Mouse (Mus musculus): ENCODE measurements around the gene Dgki.
A peak's percentile ranks its signal among the peaks of the same experiment; 100 is the strongest.

The Dgki gene

DNA sequence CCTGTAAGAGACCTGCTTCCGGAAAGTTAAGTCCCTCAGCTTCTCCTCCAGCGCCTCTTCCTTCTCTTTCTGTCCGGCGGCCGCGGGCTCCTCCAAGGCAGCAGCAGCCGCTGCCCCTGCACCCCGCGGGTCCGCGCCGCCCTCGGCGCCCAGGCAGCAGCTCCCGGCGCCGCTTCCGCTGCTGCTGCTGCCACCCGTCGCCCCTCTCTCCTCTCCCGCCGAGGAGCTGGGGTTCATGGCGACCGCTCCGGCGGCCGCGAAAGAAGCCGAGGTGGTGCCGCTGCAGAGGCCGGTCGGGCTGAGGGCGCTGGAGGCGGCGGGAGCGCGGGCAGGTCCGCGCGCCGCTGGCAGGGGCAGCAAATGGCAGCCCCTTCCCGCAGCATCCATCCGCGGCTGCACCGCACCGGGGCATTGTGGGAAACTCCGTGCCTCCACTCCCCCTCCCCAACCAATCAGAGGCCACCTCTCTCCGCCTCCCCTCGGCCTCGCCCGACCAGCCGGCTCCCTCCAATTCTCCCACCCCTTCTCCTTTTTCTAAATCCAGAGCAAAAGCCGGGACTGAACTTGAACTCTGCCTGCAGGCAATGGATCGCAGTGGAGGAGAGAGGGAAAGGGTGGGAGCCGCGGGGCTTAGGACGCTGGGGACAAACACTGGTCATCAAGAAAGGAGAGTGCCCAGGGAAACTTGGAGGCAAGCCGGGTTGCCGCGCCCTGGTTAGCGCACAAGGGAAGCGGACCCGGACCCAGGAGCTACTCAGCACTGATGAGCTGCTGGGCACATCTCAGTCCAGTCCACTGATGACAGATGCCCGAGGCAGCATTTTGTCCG, at the start of gene Dgki:
TSS of gene Dgki (minus strand) at position 623 of the 829 bp plus-strand sequence.
- DNase-seq: peak; percentile 18 to 38

DNA sequence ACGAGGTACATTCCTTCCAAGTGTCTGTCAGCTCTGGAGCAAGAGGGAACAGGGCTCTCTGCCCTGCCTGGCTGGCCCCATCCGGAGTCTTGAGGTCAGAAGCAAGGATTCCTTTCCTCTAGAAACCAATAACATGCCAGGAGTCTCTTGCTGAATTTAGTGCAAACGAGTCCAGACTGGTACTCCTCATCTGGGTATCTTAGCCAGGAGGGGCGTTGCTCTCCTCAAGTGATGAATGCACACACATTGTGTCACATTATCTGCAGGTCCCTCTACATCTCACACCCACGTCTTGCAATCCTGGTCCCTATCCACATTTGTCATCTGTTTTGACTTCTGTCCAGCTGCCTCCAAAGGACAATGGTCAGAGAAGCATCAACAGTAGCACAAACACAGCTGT, 47.6 kb upstream of the Dgki start:
- no peak for DNase-seq

DNA sequence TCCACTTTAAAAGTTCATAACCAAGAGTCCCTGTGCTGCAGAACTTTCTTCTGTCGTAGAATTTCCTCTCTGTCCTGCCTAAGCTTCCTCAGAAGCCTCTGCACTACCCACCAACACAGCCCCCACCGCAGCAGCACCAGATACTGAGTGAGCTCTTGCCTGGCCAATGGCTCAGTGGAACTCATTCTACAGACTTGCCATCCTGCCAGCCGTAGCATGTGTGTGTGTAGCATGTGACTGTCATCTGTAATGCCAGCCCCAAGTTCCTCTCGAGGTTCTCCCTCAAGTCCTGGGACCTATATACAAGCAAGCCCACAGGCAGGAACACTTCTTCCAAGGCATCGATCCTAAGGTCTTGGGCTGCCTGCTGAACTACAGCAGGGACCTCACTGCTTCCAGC, 38.1 kb upstream of the Dgki start:
- DNase-seq: no peak

DNA sequence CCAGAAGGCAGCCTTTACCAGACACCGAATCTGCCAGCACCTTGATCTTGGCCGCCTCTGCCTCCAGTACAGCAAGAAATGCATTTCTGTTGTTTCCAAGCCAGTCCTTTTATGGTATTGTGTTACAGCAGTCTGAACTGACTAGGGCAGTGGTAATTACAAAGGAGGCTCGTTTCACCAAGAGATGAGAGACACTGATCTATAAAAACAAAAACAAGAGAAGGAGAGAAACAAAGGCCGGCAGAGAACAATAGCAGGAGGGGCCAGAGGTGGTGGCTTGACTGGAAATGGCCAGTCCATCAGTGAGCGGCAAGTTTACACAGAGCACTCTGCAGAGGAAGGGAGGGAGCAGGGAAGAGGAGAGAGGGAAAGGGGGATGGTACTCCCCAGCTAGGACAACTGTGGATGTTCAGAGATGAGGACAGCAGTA, 36.9 kb upstream of the Dgki start:
- DNase-seq: peak in 1 of 2 experiments; percentile 58

DNA sequence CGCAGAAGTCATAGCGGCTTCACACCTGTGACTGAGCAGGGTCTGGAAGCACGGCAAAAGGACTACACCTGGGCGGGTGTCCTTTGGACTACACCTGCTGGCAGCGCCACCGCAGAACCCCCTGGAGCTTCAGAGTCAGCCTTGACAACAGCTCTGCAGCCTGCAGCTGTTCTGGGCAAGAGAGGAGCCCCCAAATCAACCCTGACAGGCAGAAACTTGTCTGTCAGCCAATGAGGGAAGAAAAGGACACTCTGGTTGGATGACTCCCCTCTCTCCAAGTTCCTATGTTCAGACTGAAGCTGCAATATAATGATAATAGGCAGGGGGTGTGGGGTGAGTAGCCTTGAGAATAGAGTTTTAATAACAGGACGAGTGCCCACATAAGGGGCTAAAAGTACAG, 36.4 kb upstream of the Dgki start:
- no peak for DNase-seq

DNA sequence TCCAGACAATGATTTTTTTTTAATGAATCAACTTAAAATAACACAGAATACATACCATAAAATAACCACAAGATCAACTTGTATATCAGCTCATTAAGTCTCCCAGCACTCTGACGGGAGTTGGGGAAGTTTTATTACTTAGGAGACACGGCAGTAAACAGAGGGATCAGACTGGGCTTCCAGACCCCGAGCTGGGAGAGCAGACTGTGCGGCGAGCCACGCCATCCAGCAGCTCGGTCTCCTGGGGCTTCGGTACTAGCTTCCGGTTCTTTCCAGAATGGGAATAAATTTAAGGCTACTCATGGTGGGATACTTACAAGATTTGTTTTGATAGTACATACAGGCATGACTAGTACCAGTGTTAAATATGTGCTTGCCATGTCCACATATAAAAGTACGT, 32.9 kb upstream of the Dgki start:
- no peak for DNase-seq

DNA sequence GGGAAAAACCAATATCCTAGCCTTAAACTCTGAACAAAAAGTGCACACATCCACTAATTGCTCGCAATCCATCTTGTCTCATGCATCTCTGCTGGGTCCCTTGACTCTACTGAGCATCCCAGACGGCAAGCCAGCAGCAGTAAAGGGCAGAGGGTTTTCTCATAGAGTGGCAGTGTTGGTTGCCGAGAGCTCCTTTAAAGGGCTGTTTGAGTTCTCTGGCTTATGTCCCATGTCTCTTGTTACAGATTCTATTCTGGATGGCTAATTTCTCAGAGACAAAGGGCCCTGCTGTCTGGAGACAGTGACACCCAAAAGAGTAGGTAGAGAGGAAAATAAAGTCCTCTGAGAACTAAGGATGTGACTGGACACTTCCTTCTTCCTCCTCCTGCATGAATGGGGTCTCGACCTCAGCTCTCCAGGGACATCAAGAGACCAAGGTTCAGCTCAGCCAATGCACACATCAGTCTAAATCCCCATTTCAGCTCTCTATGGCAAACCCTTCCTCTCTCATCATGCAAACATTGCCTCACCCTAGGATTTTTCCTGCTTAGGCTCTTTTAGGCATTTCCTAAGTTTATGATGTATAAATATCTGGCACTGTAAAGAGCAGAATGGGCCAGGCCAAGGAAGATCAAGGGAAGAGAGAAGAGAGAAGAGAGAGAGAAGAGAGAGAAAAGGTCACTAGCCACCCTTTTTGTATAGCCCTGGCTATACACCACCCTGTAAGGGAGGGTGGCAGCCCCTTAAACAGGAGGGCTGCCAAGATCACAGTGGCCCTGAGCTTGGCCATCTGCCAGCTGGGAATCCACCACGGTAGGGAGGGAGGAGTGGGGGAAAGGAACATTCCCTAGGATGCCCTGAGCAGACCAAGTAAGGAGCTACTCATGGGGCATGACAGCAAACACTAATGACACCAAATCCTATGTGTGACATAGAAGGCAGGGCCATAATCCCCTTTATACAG, 30.2 kb upstream of the Dgki start:
- peak; percentile 44 to 58 for DNase-seq

DNA sequence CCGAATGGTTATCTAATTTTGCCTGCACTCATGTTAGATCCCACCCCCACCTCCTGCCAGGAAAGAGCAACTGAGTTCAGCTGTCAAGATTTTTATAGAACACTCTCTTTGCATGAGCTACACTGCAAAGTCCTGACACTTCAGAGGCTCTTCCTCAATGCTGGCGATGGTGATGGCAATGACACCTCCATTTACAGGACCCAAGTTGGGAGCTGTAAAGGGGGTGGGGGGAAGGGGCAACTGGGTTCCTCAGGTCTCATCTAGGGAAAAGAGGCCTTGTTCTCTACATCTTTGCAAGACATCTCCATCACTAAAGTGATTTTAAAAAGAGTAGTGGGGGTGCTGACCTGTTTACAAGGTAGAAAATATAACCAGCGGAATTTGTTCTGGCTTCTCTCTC, 29.4 kb upstream of the Dgki start:
- DNase-seq: no peak

DNA sequence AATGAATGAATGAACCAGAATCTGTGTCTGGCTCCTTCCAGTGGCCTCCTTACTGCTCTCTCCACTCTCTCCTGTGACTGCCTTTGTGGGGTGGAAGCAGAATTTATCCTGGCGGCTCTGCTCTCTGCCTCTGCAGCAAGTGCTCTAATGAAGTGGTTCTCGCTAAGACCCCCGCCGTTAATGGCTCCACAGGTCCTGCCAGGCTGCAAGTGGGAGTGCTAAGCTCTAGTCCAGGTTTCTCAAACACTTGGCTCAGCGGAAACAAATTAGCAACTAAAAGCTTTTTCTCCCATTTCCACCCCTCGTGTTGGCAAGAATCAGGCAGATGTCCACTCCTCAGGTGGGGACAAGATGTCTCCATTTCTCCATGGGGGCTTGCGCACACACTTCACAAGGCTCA, 28.7 kb upstream of the Dgki start:
- no peak for DNase-seq

DNA sequence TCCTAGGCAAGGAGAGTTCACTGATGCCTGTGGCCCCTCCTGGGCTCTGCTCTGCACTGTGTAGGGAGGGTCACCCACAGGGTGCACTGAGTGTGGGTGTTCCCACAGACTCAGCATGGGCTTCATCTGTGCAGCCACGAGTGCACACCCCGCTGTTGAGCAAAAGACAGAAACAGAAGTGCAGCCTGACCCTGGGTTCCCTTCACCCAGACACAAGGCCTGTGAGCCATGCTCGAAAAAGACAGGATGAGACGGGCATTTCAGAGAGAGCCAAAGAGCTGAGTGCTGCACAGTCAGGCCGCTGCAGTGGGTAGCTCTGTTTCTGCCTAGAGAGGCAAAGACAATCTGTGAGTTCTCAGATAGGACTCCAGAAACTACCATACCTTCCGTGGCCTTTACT, 27.5 kb upstream of the Dgki start:
- DNase-seq: no peak

DNA sequence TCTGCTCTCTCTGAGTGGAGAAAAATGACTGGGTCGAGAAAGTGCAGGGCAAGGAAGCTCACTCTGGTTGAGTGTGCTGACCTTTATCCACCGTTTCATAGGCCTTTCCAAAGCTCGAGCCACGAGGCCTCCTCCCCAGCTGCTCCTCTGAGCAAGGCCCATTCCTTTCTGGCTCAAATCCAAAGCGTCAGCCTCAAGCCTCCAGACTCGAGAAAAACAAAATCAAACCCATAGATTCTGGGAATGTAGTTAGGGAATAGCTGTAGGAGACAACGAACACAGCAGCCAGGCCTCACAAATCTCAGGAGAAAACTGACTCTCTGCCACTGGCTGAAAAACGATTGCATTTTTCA, 26.6 kb upstream of the Dgki start:
- DNase-seq: no peak

DNA sequence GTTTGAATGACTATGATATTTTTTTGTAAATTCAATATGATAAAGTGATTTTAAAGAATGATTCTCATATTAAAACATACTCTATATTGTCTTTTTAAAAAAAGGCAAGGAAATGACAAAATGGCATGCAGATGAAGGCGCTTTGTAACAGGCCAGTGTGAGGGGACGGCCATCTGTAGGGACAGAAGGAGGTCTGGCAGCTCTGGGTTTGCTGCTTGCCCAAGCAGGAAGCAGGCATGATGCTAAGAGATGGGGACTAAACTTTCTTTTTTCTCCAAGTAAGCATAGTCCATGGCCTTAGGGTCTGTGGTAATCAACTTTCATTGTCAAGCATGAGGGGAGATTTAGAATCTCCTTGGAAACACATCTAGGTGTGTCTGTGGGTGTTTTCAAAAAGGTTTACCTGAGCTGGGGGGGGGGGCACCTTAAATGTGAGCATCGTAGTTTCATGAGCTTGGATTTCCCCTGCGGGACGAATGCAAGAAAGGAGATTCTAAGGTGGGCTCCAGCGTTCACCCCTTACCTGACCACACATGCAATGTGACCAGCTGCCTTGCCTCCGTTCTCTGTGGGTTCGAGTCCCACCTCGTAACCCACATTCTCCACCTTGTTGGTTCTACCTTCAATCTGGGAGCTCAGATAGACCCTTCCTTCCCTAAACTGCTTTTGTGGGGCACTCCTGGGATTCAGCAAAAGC, 26.1 kb upstream of the Dgki start:
- DNase-seq: no peak

DNA sequence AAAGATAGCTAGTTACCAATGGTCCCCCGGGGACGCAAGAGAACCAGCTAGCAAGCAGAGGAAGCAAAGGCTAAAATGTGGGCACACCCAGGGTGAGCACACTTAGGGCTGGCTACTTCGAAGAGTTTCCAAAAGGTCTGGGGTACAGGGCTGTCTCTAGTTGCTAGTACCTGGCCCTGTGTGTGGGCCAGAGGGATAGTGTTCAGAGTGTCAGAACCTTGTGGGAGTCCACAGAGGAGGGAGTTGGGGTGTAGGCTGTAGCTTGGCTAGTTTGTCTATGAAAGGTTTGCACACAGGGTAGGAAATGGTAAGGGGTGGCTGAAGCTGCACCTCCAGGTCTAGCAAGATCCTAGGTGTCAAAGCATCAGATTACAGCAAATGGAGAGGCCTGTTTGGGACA, 25.1 kb upstream of the Dgki start:
- DNase-seq: no peak

DNA sequence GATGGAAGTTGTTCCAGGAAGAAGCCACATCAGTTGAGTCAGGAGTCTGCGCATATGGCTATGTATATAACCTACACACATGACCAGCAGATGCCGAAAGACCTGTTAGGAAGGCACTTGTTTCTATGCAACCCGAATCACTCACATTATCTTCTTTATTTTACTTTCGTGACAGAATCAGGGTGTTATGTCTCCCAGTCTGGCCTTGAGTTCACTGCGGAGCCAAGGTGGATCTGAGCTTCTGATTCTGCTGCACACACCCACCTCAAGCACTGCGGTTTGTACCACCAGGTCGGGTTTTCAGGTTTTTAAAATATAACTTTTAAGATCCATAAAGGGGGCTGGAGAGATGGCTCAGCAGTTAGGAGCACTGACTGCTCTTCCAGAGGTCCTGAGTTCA, 22.7 kb upstream of the Dgki start:
- DNase-seq: no peak

DNA sequence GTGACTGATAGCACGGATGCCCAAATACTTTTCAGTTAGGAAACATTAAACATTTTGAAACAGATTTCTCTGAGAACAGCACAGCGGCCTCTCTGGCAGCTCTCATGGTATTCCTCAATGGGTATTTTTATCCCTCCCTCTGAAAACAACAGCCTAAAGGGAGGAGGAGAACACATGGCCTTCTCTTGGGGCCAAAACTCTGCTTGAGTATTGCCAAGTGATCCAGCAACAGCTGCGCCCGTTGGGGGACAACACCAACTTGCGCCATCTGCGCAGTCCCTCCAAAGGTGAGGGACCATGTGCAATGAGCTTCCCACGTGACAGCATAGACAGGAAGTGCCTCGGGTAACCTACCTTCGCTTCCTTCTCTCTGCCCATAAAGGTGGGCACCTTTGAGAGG, 22.1 kb upstream of the Dgki start:
- DNase-seq: no peak

DNA sequence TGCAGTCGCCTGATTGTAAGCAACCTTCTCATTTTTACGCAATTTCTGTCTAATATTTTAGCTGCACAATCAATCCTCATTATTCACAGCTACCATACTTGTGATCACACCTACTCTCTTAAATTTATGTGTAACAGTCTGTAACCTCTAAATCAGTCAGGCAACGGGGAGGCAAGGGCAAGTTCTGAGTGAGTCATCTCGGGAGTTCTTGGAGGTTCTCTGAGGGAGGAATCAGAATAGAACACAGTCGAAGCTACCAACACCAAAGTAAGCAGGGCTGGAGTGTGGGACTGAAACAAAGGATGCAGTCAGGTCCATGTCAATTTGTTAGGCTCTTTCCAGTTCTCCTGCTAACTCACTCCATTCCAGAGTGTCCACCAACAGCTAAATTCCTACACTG, 17.9 kb upstream of the Dgki start:
- DNase-seq: no peak

DNA sequence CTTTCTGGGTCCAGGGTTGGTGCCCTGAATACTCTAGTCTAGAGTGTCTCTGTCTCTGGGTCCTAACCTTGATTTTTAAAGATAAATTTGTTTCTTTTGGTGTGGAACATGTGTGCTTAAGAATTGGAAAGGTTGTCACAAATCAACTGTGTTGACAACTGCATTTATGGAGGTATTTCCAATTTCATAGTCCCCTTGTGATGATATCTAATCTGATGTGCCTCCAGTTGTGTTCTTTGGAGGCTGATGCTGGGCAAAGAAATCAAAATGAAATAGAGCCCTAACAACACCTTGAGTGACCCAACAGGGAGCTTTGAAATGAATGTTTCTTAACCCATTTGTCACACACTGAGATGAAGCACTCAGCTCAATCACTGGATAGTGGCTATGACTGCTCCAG, 15.5 kb upstream of the Dgki start:
- DNase-seq: no peak

DNA sequence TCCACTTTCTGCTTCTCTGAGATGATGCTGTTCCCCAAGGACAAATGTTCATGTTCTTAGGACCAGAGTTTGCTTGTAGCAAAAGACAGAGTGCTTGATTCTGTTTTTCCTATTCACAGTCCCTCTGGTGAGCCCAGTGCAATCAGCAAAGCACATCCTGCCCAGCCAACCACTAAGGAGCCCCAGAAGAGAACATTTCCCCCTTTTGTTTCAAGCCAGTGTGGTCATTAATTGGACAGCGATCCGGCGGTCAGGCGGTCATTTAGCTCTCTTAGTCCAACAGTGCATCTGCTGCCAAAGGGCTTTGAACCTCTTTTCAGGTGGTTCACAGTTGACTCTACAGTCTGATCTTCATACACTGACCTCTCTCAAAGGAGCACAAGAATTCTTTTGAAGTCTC, 10.6 kb upstream of the Dgki start:
- no peak for DNase-seq

DNA sequence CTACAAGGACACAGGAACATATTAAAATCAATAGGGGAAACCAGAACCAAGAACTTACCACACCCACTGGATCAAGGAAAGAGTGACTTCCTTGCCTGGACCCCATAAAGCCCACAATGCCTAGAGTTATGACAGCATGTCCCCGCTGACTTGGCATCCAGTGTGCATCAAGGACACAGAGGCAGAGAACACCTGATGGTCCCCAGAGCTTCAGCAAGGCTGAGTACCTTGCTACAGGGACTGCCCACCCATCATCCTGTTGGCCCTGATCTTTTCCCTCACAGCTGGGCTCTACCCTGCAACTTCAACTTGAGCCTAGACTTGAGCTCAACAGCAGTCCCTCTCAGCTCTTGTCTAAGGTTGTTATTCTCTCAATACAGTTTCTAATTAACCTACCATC, 6.6 kb upstream of the Dgki start:
- DNase-seq: no peak

DNA sequence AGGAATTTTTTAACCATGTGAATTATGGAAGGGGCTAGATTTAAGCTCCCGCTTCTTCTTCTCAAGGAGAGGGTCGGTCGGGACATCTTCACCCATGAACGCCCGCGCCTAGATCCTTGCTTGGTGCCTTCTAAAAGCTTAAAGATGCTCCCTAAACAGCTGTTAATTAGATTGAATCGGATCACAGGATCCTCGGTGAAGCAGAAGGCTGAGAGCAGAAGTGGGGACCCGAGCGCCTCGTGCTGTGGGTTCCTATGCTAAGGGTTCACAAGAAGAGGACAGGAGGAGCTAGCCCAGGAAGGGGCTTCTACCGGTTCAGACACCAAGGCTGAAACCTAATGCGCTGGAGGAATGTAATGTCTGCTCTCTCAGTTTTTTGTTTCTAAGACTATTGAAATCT, 508 bp upstream of the Dgki start:
- DNase-seq: no peak

DNA sequence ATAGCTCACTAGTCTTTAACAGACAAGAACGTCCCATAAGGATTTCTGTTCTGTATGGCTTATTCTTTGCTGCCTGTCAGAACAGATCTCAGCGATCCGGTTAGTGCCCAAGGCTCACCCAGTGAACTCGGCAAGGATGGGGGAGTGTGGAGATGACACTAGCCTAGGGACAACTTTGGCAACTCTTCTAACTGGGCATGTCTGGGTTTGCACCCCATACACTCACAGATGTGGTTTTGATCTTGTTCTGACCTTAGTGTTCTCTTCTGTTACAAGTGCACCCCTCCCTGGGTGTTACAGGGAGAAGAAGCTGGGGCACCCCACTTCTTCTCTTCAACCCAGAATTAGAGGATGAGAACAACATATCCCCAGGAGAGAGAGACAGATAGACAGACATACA, 1.0 kb downstream of the Dgki start:
- no peak for DNase-seq

DNA sequence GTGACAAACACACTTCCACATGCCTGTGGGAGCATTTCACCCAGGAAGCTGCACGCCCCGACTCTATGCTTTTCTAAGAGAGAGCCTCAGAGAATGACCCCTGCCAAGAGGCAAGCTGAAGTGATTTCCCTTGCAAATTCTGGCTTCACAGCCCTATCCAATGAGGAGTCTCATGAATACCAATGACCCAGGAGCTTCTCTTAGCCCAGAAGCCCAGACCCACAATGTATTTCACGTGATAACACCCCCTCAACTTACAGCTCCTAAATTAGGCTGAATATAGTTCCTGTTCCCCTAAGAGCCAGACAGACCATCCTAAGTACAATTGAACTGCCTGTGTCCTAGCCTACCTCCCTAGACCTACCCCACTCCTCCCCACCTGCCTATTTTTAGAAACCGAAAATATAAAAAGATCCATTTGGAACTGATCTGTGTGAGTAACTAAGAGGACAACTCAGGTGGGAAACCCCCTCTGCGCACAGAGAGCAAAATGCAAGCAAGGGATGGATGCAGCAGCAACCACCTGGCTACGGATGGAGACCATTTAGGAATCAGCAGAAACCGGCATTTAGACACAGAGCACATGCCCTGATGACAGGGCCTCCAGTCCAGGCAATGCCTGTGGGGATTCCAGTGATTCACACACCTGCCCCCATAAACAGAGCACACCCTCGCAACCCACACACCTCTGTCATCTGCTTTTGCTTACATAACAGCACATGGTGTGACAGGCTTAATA, 2.1 kb downstream of the Dgki start:
- no peak for DNase-seq

DNA sequence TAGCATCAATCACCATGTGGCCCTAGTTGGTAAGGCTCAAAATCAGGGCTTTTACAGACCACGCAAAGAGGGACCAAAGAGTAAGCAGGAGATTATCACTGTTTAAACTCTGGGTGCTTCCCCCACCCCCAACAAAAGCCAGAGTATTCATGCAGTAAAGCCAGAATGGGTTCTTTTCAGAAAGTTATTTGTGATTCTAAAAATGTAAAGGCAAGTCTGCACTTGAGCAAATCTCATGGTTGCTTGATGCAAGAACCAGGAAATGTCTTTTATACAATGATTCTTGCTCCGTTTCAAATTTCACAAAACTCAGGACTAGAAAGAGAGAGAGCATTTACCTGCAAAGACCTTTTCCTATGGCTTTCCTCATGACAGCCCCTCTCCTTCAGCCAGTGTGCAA, 7.9 kb downstream of the Dgki start:
- no peak for DNase-seq
